Comparison of ENCODE assay signal across 30 mouse cellular contexts in genomic region chr10:31596804-31597203, GRCm38 (mm10). TPM values are rescaled to one million over a fixed set of nuclear protein-coding genes. Genes with fewer than 3 reads are reported as not detected.
DNase-seq lines count a peak whose midpoint lies in the region; ATAC-seq lines count a peak whose summit lies in the region.
"Had no signal": no experiment of that assay in that cellular context is flagged by ENCODE, and none has a peak within 500 bp of the region (broad histone marks: within the 10 kb centered on the region; RNA-seq: fewer than 3 reads in every experiment).

No protein-coding gene starts in this region.

- peak; percentile 68; the same call in 1 of the 2 replicates for ATAC-seq in limb, embryonic 13.5 days (ENCODE audit: low FRiP score, low read depth)
- no peak for ATAC-seq in heart, embryonic 12.5 days (ENCODE audit: insufficient number of reproducible peaks, low FRiP score)
- ATAC-seq: CD4-positive, CD25-positive, alpha-beta regulatory T cell, adult 4 months; forebrain, embryonic 16.5 days; intestine, embryonic 16.5 days; liver, embryonic 12.5 days; liver, postnatal 0 days; midbrain, embryonic 13.5 days had no signal

- H3K9ac ChIP-seq in limb, embryonic 13.5 days, result no peak overlapping the region
- no peak overlapping the region for H3K9ac ChIP-seq in heart, embryonic 12.5 days
- H3K9ac ChIP-seq: embryonic facial prominence, embryonic 12.5 days; hindbrain, embryonic 13.5 days; limb, embryonic 12.5 days; liver, embryonic 12.5 days; liver, postnatal 0 days; midbrain, embryonic 13.5 days had no signal

- no peaks in the 10 kb centered on the region; the same call in 1 of the 2 replicates for H3K36me3 ChIP-seq in limb, embryonic 13.5 days
- H3K36me3 ChIP-seq in limb, embryonic 10.5 days, result no peaks in the 10 kb centered on the region
- H3K36me3 ChIP-seq in heart, embryonic 12.5 days, result no peaks in the 10 kb centered on the region
- H3K36me3 ChIP-seq: embryonic facial prominence, embryonic 12.5 days; hindbrain, embryonic 13.5 days; limb, embryonic 12.5 days; liver, embryonic 12.5 days; midbrain, embryonic 13.5 days had no signal

- H3K4me1 ChIP-seq in limb, embryonic 13.5 days, result peaks cover 21% of the 10 kb centered on the region
- peaks cover 17% of the 10 kb centered on the region for H3K4me1 ChIP-seq in limb, embryonic 10.5 days
- H3K4me1 ChIP-seq in heart, embryonic 12.5 days (replicated peaks), result peaks cover 29% of the 10 kb centered on the region

- DNase-seq in limb, embryonic 10.5 days (ENCODE audit: low spot score), result no peak
- DNase-seq in embryo, embryonic 11 days, result peak; percentile 3
- DNase-seq in gastrocnemius, postnatal 10 days, result peak; percentile 39
- DNase-seq in skeletal muscle tissue, adult 2 months (ENCODE audit: low read depth, low spot score), result peak; percentile 82
- DNase-seq in urinary bladder, postnatal 25 days (ENCODE audit: low spot score), result no peak
- DNase-seq: adrenal gland, postnatal 25 days; cerebellum, adult 11-12 months; cerebellum, adult 9-11 months; heart, adult 11 months; heart, postnatal 4 days; kidney, adult 9 months; kidney, postnatal 14 days; layer of hippocampus, adult 9-11 months; liver, postnatal 0 days; right cerebral cortex, postnatal 25 days; spleen, adult 18-20 months; thymus, postnatal 14 days had no signal

- no peak overlapping the region for H3K27ac ChIP-seq in limb, embryonic 13.5 days
- no peak overlapping the region for H3K27ac ChIP-seq in limb, embryonic 10.5 days
- H3K27ac ChIP-seq in heart, embryonic 12.5 days (ENCODE audit: poor library complexity, severe bottlenecking), result no peak overlapping the region
- H3K27ac ChIP-seq: embryonic facial prominence, embryonic 12.5 days; hindbrain, embryonic 13.5 days; limb, embryonic 12.5 days; liver, embryonic 12.5 days; macrophage; midbrain, embryonic 13.5 days had no signal

- no peaks in the 10 kb centered on the region for H3K9me3 ChIP-seq in limb, embryonic 13.5 days
- H3K9me3 ChIP-seq in limb, embryonic 10.5 days (replicated peaks), result no peaks in the 10 kb centered on the region
- H3K9me3 ChIP-seq in heart, embryonic 12.5 days (replicated peaks), result no peaks in the 10 kb centered on the region
- H3K9me3 ChIP-seq: embryonic facial prominence, embryonic 12.5 days; hindbrain, embryonic 13.5 days; limb, embryonic 12.5 days; liver, embryonic 12.5 days; midbrain, embryonic 13.5 days had no signal

- H3K4me2 ChIP-seq in limb, embryonic 13.5 days (replicated peaks), result no peak overlapping the region
- H3K4me2 ChIP-seq in heart, embryonic 12.5 days, result no peak overlapping the region
- H3K4me2 ChIP-seq: embryonic facial prominence, embryonic 12.5 days; heart, embryonic 11.5 days; hindbrain, embryonic 13.5 days; limb, embryonic 12.5 days; liver, embryonic 12.5 days; midbrain, embryonic 13.5 days had no signal

- 43% methylated on average over 4 of the region's 4 CpGs for WGBS in limb, embryonic 13.5 days
- 48% methylated on average over 4 of the region's 4 CpGs for WGBS in limb, embryonic 10.5 days
- WGBS in heart, embryonic 12.5 days, result 56% methylated on average over 4 of the region's 4 CpGs

- no peak overlapping the region for H3K4me3 ChIP-seq in limb, embryonic 13.5 days
- H3K4me3 ChIP-seq in limb, embryonic 10.5 days, result no peak overlapping the region
- no peak overlapping the region for H3K4me3 ChIP-seq in heart, embryonic 12.5 days
- H3K4me3 ChIP-seq: embryonic facial prominence, embryonic 12.5 days; erythroblast, embryonic 14.5 days; hindbrain, embryonic 13.5 days; limb, embryonic 12.5 days; liver, embryonic 12.5 days; midbrain, embryonic 13.5 days had no signal

- H3K27me3 ChIP-seq in limb, embryonic 13.5 days, result no peaks in the 10 kb centered on the region
- H3K27me3 ChIP-seq in limb, embryonic 10.5 days (ENCODE audit: low read depth, poor library complexity, severe bottlenecking), result no peaks in the 10 kb centered on the region
- H3K27me3 ChIP-seq in heart, embryonic 12.5 days (replicated peaks), result no peaks in the 10 kb centered on the region
- H3K27me3 ChIP-seq: embryonic facial prominence, embryonic 12.5 days; hindbrain, embryonic 13.5 days; limb, embryonic 12.5 days; liver, embryonic 12.5 days; midbrain, embryonic 13.5 days had no signal

RNA-seq across cellular contexts. Expression of gene Rnf217, which starts 12.2 kb away (rescaled TPM):
- polyA plus RNA-seq in limb, embryonic 13.5 days (2015; fragmentation: Nextera tagmentation; extraction: Ambion mirVana), result 1.6 and 1.8 TPM in 2 replicates
- polyA plus RNA-seq in limb, embryonic 10.5 days (2016; fragmentation: Nextera tagmentation; extraction: Ambion mirVana), result 0.99 and 1.1 TPM in 2 replicates
- total RNA-seq in gastrocnemius, postnatal 10 days (2021), result 10 to 100 TPM; 12.8 to 13.3 TPM
- 1.6 and 1.8 TPM in 2 replicates for polyA plus RNA-seq in heart, embryonic 12.5 days (2016; fragmentation: Nextera tagmentation; extraction: Ambion mirVana)
- polyA plus RNA-seq: erythroblast, embryonic 14.5 days had no signal

Comparison
In these comparisons a context has a peak if more than half of its experiments do, and no peak if none do; other contexts are left out.
1. DNase-seq: peak in embryo, embryonic 11 days (single experiment), gastrocnemius, postnatal 10 days (single experiment) and skeletal muscle tissue, adult 2 months (single experiment); none in limb, embryonic 10.5 days (single experiment) and urinary bladder, postnatal 25 days (single experiment).